Mouse (Mus musculus) intestine, postnatal 0 days (tissue): ENCODE measurements at regions not wholly inside any gene's neighbourhood (a gene's known extent, or its start where the extent isn't known, plus 50 kb on each side); places are given as distances from the start of the nearest gene placed in this dataset.

Experiments
- ATAC-seq: fragments of 200-750 bp; cut with Nextera tagmentation; 2 replicates; pipeline ENCODE4 v1.8.0; 2017; ENCODE audit warnings: mild to moderate bottlenecking, moderate TSS enrichment, moderate library complexity
- H3K27ac ChIP-seq: fragments of 300-500 bp; sonication (generic); 2 replicates; pipeline ENCODE4 v1.5.1; 2014; ENCODE audit warnings: mild to moderate bottlenecking, low read depth, low read length, moderate library complexity
- H3K27me3 ChIP-seq: fragments of 300-500 bp; sonication (generic); replicated peaks from 2 replicates; pipeline ENCODE4 v1.6.1; 2014; ENCODE audit warnings: low read length, mixed read lengths; ENCODE audit not compliant: control insufficient read depth, insufficient read depth
- H3K36me3 ChIP-seq: fragments of 300-500 bp; sonication (generic); 2 replicates; pipeline ENCODE4 v1.6.1; 2014; ENCODE audit warnings: mild to moderate bottlenecking, moderate library complexity; ENCODE audit not compliant: control insufficient read depth, insufficient read depth
- H3K4me1 ChIP-seq: fragments of 300-500 bp; sonication (generic); replicated peaks from 2 replicates; pipeline ENCODE4 v1.6.1; 2014; ENCODE audit warnings: antibody characterized with exemption, low read length, mixed read lengths; ENCODE audit not compliant: control insufficient read depth, insufficient read depth
- H3K4me2 ChIP-seq: fragments of 300-500 bp; sonication (generic); replicated peaks from 2 replicates; pipeline ENCODE4 v1.6.1; 2014; ENCODE audit warnings: low read depth, mild to moderate bottlenecking, moderate library complexity
- H3K4me3 ChIP-seq: fragments of 300-500 bp; sonication (generic); 2 replicates; pipeline ENCODE4 v1.5.1; 2014; ENCODE audit warnings: low read depth, low read length
- H3K9ac ChIP-seq: fragments of 300-500 bp; sonication (generic); 2 replicates; pipeline ENCODE4 v1.6.1; 2014; ENCODE audit warnings: mild to moderate bottlenecking, low read depth, low read length
- H3K9me3 ChIP-seq: fragments of 300-500 bp; sonication (generic); 2 replicates; pipeline ENCODE4 v1.6.1; 2016; ENCODE audit warnings: mixed run types; ENCODE audit not compliant: control insufficient read depth
- CTCF ChIP-seq: sonication (generic); IDR thresholded peaks from 2 replicates; pipeline ENCODE4 v1.5.1; 2016; ENCODE audit warnings: low read depth, mild to moderate bottlenecking, control low read depth, antibody characterized with exemption, moderate library complexity
- WGBS: fragments of 180-500 bp; shearing (Covaris S2); extraction: QIAGEN DNeasy Blood & Tissue Kit; methylation state at CpG from one replicate; pipeline ENCODE4 v1.1.7; 2014; 5-methylcytosine and 5-hydroxymethylcytosine counted together

DNA sequence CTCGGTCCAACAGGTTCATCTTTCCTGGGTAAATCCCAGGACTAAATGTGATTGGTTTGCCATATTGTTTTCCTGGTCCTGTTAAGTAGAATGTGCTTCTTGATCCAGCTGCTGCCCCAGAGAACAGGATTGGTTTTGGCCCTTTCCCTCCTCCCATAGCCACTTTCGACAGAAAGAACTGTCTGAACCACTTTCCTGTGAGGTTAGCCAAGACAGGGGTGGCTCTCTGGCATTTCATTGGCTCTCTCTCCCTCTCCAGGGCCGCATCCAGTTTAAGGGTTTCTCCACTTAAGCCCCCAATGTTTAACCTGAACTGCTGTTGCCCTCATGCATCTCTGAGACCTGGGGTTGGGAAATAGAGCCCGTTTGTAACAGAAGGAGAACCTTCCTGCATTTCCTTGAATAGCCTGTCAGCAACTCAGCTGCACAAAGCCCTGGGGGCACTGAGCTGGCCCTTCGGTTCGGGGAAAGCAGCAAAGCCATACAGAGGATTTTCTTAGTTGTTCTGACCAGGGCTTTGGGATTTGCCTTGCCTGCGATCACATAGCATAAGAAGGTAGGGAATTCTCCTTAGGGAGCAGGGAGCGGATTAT lies 109.7 kb downstream of the Snx19 start:
- Histone ChIP-seq H3K4me1 (no peaks in the 10 kb centered on the region), H3K4me3 (no peak overlapping the region), H3K36me3 (no peaks in the 10 kb centered on the region), H3K4me2 (no peak overlapping the region), H3K9me3 (no peaks in the 10 kb centered on the region), H3K27ac (no peak overlapping the region), H3K27me3 (no peaks in the 10 kb centered on the region), H3K9ac (no peak overlapping the region)
- no peak for TF ChIP-seq CTCF
- no peak for ATAC-seq
- 56% methylated on average over 8 of the region's 8 CpGs for WGBS

DNA sequence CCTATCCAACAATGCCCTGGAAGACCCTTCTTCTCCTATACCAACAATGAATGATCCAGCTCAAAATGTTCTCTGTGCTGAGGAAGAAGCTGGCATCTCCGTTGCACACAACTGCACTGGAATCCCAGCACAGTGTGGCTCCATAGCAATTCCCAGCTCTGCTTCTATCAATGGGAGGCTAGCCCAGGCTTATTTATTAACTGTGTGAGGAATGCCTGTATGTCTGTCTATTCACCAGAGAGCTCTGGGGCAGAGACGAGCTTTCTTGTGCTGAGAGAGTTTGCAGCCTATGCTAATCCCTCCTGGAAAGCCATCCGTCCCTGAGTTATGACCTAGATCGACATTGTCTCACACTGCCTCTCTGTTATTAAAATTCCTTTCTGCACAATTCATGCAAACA lies 108.1 kb downstream of the Snx19 start:
- no peaks in the 10 kb centered on the region for H3K9me3 ChIP-seq
- H3K9ac ChIP-seq = no peak overlapping the region
- H3K4me3 ChIP-seq = no peak overlapping the region
- H3K36me3 ChIP-seq = no peaks in the 10 kb centered on the region
- no peak overlapping the region for H3K4me2 ChIP-seq
- no peak for TF ChIP-seq CTCF
- no peaks in the 10 kb centered on the region for H3K27me3 ChIP-seq
- ATAC-seq = no peak
- no peaks in the 10 kb centered on the region for H3K4me1 ChIP-seq
- H3K27ac ChIP-seq = no peak overlapping the region
- WGBS = 43% methylated on average over 4 of the region's 4 CpGs

GRCm38 (mm10) chr9:30533780-30534343 lies 107.0 kb downstream of the Snx19 start:
- Histone ChIP-seq H3K9ac (no peak overlapping the region), H3K27me3 (no peaks in the 10 kb centered on the region), H3K4me1 (no peaks in the 10 kb centered on the region), H3K4me3 (no peak overlapping the region), H3K27ac (no peak overlapping the region), H3K36me3 (no peaks in the 10 kb centered on the region), H3K9me3 (no peaks in the 10 kb centered on the region), H3K4me2 (no peak overlapping the region)
- 81% methylated on average over 11 of the region's 11 CpGs for WGBS
- no peak for ATAC-seq
- no peak for TF ChIP-seq CTCF

DNA sequence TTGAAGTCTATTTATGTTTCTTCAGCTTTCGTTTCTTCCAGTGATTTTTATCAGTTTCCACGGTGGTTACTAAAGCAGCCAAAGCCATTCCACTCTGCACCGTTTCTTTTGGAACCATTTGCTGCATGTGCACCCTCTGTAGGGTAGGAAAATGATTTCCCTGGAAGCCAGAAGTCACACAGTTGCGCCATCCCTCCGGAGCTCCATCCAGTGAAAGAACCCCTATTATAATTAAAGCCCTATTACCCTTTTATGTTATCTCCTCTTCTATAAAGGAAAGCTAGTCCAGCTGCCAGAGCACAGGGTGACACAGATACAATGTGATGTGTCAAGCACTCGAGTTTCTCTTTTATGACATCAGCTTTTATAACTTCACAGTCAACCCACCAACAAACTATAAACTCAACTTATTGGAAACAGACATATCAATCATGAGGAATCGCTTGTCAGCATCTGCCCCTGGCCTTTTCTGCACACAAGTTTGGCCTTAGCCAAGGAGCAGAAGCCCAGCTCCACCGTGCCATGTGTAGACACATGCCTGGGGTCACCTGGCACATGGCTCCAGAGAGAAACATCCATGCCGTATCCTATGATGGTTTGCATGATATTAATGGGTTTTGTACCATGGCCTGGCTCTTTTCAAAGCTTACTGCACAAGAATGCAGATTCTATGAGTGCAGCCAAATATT lies 106.3 kb downstream of the Snx19 start:
- TF ChIP-seq CTCF = no peak
- no peak for ATAC-seq
- no peaks in the 10 kb centered on the region for H3K27me3 ChIP-seq
- H3K27ac ChIP-seq = no peak overlapping the region
- no peaks in the 10 kb centered on the region for H3K36me3 ChIP-seq
- no peak overlapping the region for H3K4me2 ChIP-seq
- H3K4me1 ChIP-seq = no peaks in the 10 kb centered on the region
- no peak overlapping the region for H3K9ac ChIP-seq
- no peaks in the 10 kb centered on the region for H3K9me3 ChIP-seq
- H3K4me3 ChIP-seq = no peak overlapping the region
- WGBS = 71% methylated on average over 9 of the region's 9 CpGs

GRCm38 (mm10) chr9:30525086-30525485 lies 98.2 kb downstream of the Snx19 start:
- H3K36me3 ChIP-seq = no peaks in the 10 kb centered on the region
- no peak overlapping the region for H3K4me2 ChIP-seq
- H3K4me1 ChIP-seq = no peaks in the 10 kb centered on the region
- no peaks in the 10 kb centered on the region for H3K27me3 ChIP-seq
- no peaks in the 10 kb centered on the region for H3K9me3 ChIP-seq
- no peak overlapping the region for H3K9ac ChIP-seq
- no peak overlapping the region for H3K27ac ChIP-seq
- 74% methylated on average over 5 of the region's 5 CpGs for WGBS
- no peak overlapping the region for H3K4me3 ChIP-seq
- no peak for ATAC-seq
- TF ChIP-seq CTCF = no peak

DNA sequence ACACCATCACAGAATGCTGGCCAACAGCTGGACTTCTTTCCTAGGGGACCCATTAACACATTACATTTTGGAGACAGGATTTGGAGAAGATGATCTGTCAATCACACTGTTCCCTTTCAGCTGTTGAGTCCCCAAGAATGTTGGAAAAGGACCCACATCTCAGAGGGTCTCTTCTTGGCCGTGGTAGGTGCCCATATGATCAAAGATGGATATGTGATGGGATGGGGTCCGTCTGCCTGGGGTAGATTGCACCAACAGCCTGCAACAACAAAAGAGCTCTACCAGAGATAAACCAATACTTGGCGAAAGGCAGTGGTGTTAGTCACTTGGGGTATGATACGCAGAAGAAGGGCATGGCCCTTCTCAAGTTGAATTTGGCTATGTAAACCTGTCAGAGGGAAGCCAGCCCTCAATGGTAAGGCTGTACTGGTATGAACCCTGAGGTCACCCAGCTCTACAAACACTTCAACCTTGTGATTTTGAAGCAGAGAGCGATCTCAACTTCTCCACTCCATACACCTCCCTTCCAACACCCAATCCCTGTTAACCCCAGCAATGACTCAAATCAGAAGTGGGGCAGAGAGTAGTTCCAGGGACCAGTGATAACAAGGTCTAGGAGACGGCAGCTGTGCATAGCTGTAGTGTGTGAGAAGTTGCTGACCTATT lies 97.6 kb downstream of the Snx19 start:
- Histone ChIP-seq H3K9me3 (no peaks in the 10 kb centered on the region), H3K4me2 (no peak overlapping the region), H3K36me3 (no peaks in the 10 kb centered on the region), H3K27me3 (no peaks in the 10 kb centered on the region), H3K4me3 (no peak overlapping the region), H3K27ac (no peak overlapping the region), H3K4me1 (no peaks in the 10 kb centered on the region), H3K9ac (no peak overlapping the region)
- WGBS = 85% methylated on average over 6 of the region's 6 CpGs
- TF ChIP-seq CTCF = no peak
- no peak for ATAC-seq
